Mouse (Mus musculus) C2C12 (cell line): ENCODE measurements around the gene Lmx1b.

ENCODE experiments used
- CTCF ChIP-seq: IDR thresholded peaks from one replicate; pipeline ENCODE4 v1.5.1; 2011; ENCODE audit not compliant: control insufficient read depth, insufficient read depth, insufficient read length
- MAX ChIP-seq: IDR thresholded peaks from one replicate; pipeline ENCODE4 v1.6.1; 2011; ENCODE audit warnings: mild to moderate bottlenecking, control low read depth
- MYOD1 ChIP-seq: IDR thresholded peaks from one replicate; pipeline ENCODE4 v1.6.1; 2011; ENCODE audit warnings: low read depth; ENCODE audit not compliant: control insufficient read depth, insufficient read length
- MYOG ChIP-seq: IDR thresholded peaks from one replicate; pipeline ENCODE4 v1.6.1; 2011; ENCODE audit not compliant: control insufficient read depth, insufficient read length; ENCODE audit errors: extremely low read depth
- USF1 ChIP-seq: IDR thresholded peaks from one replicate; pipeline ENCODE4 v1.6.1; 2011; ENCODE audit warnings: low read depth, mild to moderate bottlenecking, control low read depth, moderate library complexity

GRCm38 (mm10) chr2:33645538-33646282, 5.4 kb upstream of the Lmx1b start:
- no peak for TF ChIP-seq USF1
- no peak for TF ChIP-seq MYOG
- no peak for TF ChIP-seq CTCF
- no peak for TF ChIP-seq MAX
- TF ChIP-seq MYOD1: no peak
